Mouse (Mus musculus): ENCODE results near the gene Gm20388.

DNA sequence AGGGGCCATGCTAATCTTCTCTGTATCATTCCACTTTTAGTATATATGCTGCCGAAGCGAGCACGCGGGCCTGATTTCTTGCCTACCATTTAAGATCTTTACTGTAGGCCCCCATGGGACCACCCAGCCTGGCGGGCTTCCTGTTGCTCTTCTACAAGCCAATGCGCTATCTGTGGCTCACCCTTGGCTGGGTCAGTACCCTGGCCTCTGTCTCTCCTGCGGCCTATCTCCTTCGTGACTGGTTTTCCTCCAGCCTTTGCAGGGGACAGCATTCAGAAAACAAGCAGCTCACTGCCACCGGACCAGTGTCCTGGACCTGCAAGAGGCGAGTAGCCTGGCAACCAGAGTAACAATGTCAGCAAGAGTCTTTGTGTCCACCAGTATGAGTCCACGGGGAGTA, 2610.0 kb downstream of the Gm20388 start:
- no peak for TF ChIP-seq CTCF (IDR thresholded peaks at IDR 0.05; ENCODE audit: borderline replicate concordance, extremely low read depth, insufficient read depth, insufficient read length)
- TF ChIP-seq POLR2A (IDR thresholded peaks at IDR 0.05; ENCODE audit: borderline replicate concordance, extremely low read depth, insufficient read depth, insufficient read length, poor library complexity, severe bottlenecking) = no peak

Data from brain, embryonic 14.5 days (tissue).